Mouse (Mus musculus) limb, embryonic 13.5 days (tissue): ENCODE data around the gene Thoc6. TPM values are rescaled to one million over a fixed set of nuclear protein-coding genes. Genes with fewer than 3 reads are reported as not detected.

Experiments
- polyA plus RNA-seq: library from polyadenylated mRNA; unstranded; fragments of >200 nt; fragmentation: Nextera tagmentation; extraction: Ambion mirVana; gene quantifications from 2 replicates; pipeline ENCODE4 v1.2.1, GENCODE M21; 2015

Thoc6 gene
- polyA plus RNA-seq, 1 experiment from 2014 or later: 45.6 TPM

Other genes with a start within 250 kb of the Thoc6 start
- not detected in 2 replicates for gene Vmn2r117, start 194.2 kb downstream of the Thoc6 start, polyA plus RNA-seq
- gene Zfp213, start 109.6 kb downstream of the Thoc6 start, polyA plus RNA-seq: 21.0 and 21.7 TPM in 2 replicates
- gene Zfp13, start 74.4 kb downstream of the Thoc6 start, polyA plus RNA-seq: 19.9 and 22.2 TPM in 2 replicates
- gene Zscan10, start 73.0 kb downstream of the Thoc6 start, polyA plus RNA-seq: 0.56 and 0.57 TPM in 2 replicates
- gene Mmp25, start 28.6 kb downstream of the Thoc6 start, polyA plus RNA-seq: 0.81 and 1.0 TPM in 2 replicates
- gene Bicdl2, start 13.4 kb downstream of the Thoc6 start, polyA plus RNA-seq: 1.7 and 2.2 TPM in 2 replicates
- gene Hcfc1r1, start 286 bp downstream of the Thoc6 start, polyA plus RNA-seq: 65.0 and 66.9 TPM in 2 replicates
- 15.4 and 17.1 TPM in 2 replicates for gene Tnfrsf12a, start 3.6 kb upstream of the Thoc6 start, polyA plus RNA-seq
- 16.8 and 19.8 TPM in 2 replicates for gene Cldn6, start 5.4 kb upstream of the Thoc6 start, polyA plus RNA-seq
- 8.3 and 10.1 TPM in 2 replicates for gene Cldn9, start 10.1 kb upstream of the Thoc6 start, polyA plus RNA-seq
- 2.3 and 3.0 TPM in 2 replicates for gene 1520401A03Rik, start 48.9 kb upstream of the Thoc6 start, polyA plus RNA-seq
- 47.5 and 52.8 TPM in 2 replicates for gene Pkmyt1, start 52.5 kb upstream of the Thoc6 start, polyA plus RNA-seq
- gene Paqr4, start 67.0 kb upstream of the Thoc6 start, polyA plus RNA-seq: 15.5 and 16.1 TPM in 2 replicates
- 39.5 and 46.3 TPM in 2 replicates for gene Kremen2, start 72.0 kb upstream of the Thoc6 start, polyA plus RNA-seq
- 103 and 107 TPM in 2 replicates for gene Flywch1, start 97.7 kb upstream of the Thoc6 start, polyA plus RNA-seq
- gene Flywch2, start 112.2 kb upstream of the Thoc6 start, polyA plus RNA-seq: 68.0 and 70.5 TPM in 2 replicates
- gene Srrm2, start 116.7 kb upstream of the Thoc6 start, polyA plus RNA-seq: 606 and 615 TPM in 2 replicates
- gene Elob, start 155.3 kb upstream of the Thoc6 start, polyA plus RNA-seq: 1,219 and 1,256 TPM in 2 replicates
- not detected in 2 replicates for gene Prss33, start 162.2 kb upstream of the Thoc6 start, polyA plus RNA-seq
- gene Prss32, start 170.0 kb upstream of the Thoc6 start, polyA plus RNA-seq: not detected in 2 replicates
- gene Prss41, start 170.3 kb upstream of the Thoc6 start, polyA plus RNA-seq: 1.7 and 2.4 TPM in 2 replicates
- gene Prss21, start 194.2 kb upstream of the Thoc6 start, polyA plus RNA-seq: not detected in 2 replicates
- not detected in 2 replicates for gene Dcpp1, start 207.0 kb upstream of the Thoc6 start, polyA plus RNA-seq
- not detected in 2 replicates for gene Dcpp2, start 207.0 kb upstream of the Thoc6 start, polyA plus RNA-seq
- not detected in 2 replicates for gene Dcpp3, start 243.6 kb upstream of the Thoc6 start, polyA plus RNA-seq